Mouse (Mus musculus): ENCODE data around the gene Olfr98. TPM values are rescaled to one million over a fixed set of nuclear protein-coding genes. Genes with fewer than 3 reads are reported as not detected.
A peak's percentile ranks its signal among the peaks of the same experiment; 100 is the strongest.

The Olfr98 gene
- not detected in 2 replicates for polyA plus RNA-seq (2015; fragmentation: Nextera tagmentation; extraction: Ambion mirVana)

DNA sequence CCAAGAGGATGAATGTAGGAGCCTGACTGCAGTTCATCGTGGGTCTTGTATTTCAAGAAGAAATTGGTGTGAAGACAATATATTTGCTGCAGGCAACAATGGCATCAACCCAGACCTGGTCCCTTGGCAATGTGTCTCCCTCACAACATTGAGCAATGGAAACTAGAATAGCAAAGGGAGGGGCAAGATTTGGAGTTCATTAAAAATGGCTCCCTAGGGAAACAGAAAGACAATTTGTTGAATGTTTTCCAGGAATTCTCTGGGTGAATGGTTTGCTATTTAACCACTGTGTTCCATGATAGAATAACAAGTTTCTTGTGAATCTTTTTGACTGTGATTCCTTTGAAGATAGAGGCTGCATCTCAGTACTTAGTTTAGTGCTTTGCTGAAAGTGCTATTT lies at the start of gene Olfr98:
Olfr98 (minus strand) TSS at position 124 of the 400 bp plus-strand sequence.
- Histone ChIP-seq H3K9me3 (ENCODE audit: control insufficient read depth, low read length) (no peaks in the 10 kb centered on the region), H3K36me3 (ENCODE audit: control insufficient read depth, insufficient read depth, low read length) (no peaks in the 10 kb centered on the region), H3K27ac (ENCODE audit: low read depth, low read length) (no peak within 1 kb of the TSS), H3K4me3 (ENCODE audit: low read length) (no peak within 1 kb of the TSS), H3K4me1 (ENCODE audit: control insufficient read depth, insufficient read depth, low read depth, low read length) (no peaks in the 10 kb centered on the region), H3K9ac (ENCODE audit: low read depth, low read length) (no peak within 1 kb of the TSS), H3K4me2 (ENCODE audit: low read length) (no peak within 1 kb of the TSS), H3K27me3 (replicated peaks; ENCODE audit: control insufficient read depth, insufficient read depth, low read length) (no peaks in the 10 kb centered on the region)
- 59% methylated on average over 1 of the region's 1 CpGs for WGBS
- no peak for ATAC-seq

DNA sequence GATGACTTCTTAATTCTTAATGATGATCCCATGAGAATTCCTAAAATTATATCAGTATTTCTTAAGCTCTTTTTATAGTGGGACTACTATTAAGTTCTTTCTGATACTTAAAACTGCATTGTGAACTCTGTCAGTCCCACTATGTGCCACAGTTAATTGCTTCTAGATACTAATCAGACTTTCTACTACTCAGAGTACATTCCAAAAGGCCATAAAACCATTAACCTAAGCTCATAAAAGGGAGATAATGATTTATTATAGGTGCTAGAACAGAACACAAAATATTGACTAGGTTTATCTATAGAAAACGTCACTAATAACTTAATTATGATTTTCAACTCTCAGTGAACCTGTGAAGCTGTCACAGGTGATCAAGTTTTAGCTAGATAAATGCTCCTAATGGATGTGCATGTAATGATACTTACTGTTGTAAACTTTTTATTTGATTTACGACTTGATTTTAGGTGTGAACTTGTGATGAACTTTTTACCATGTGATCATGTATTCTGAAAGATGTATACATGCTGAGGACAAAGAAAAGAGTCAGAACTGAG lies 46.7 kb upstream of the Olfr98 start:
- no peaks in the 10 kb centered on the region for H3K27me3 ChIP-seq (replicated peaks; ENCODE audit: control insufficient read depth, insufficient read depth, low read length)
- WGBS: 57% methylated on average over 2 of the region's 2 CpGs

DNA sequence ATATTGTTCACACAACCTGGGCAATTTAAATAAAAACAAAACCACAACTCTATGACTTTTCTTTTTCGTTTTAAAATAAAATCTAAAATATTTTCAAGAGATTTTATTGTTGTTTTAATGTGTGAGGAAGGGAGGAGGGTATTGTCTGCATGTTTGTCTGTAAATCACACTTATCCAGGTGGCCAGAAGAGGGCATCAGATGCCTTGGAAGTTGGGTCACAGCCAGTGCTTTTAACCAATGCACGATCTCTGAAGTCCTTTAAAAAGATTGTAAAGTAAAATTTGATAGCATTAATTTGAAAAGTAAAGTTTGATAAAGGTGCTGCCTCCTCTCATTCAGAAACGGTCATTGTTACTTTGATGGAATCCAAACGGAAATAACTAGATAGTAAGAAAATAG lies 44.9 kb upstream of the Olfr98 start:
- 50% methylated on average over 4 of the region's 4 CpGs for WGBS
- Histone ChIP-seq H3K4me2 (ENCODE audit: low read length) (no peak overlapping the region), H3K9ac (ENCODE audit: low read depth, low read length) (no peak overlapping the region), H3K9me3 (ENCODE audit: control insufficient read depth, low read length) (no peaks in the 10 kb centered on the region), H3K4me3 (ENCODE audit: low read length) (no peak overlapping the region), H3K4me1 (ENCODE audit: control insufficient read depth, insufficient read depth, low read depth, low read length) (no peaks in the 10 kb centered on the region), H3K36me3 (ENCODE audit: control insufficient read depth, insufficient read depth, low read length) (no peaks in the 10 kb centered on the region), H3K27ac (ENCODE audit: low read depth, low read length) (no peak overlapping the region), H3K27me3 (replicated peaks; ENCODE audit: control insufficient read depth, insufficient read depth, low read length) (no peaks in the 10 kb centered on the region)
- ATAC-seq: no peak

More for the DNA sequence above, 46.7 kb upstream of the Olfr98 start:
- H3K36me3 ChIP-seq (ENCODE audit: control insufficient read depth, insufficient read depth, low read length): no peaks in the 10 kb centered on the region
- H3K9ac ChIP-seq (ENCODE audit: low read depth, low read length): no peak overlapping the region
- H3K4me1 ChIP-seq (ENCODE audit: control insufficient read depth, insufficient read depth, low read depth, low read length): no peaks in the 10 kb centered on the region
- H3K4me3 ChIP-seq (ENCODE audit: low read length): no peak overlapping the region
- H3K9me3 ChIP-seq (ENCODE audit: control insufficient read depth, low read length): no peaks in the 10 kb centered on the region
- no peak overlapping the region for H3K27ac ChIP-seq (ENCODE audit: low read depth, low read length)
- no peak overlapping the region for H3K4me2 ChIP-seq (ENCODE audit: low read length)
- ATAC-seq: no peak

DNA sequence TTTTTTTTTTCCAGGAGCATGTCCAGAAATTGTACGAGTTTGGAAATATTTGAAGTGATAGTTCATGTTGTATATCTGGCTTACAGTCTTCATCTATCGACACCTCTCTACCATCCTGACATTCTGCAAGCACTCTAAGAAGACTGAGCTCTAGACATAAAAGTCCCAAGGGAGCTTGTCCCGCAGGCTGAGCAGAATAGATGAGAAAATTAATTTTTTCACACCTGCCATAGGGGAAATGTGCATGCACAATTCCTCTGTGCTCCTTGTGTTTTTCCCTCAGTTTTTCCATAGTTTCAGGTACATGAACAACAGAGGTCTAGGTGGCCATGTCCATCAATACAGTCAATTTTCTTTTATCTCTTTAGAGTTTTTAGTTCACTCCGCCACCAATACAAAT lies 40.7 kb upstream of the Olfr98 start, which contains the start of gene Olfr101:
Olfr101 (minus strand) TSS at position 101 of the 400 bp plus-strand sequence.
- ATAC-seq: no peak
- no peaks in the 10 kb centered on the region for H3K27me3 ChIP-seq (replicated peaks; ENCODE audit: control insufficient read depth, insufficient read depth, low read length)
- H3K27ac ChIP-seq (ENCODE audit: low read depth, low read length): no peak within 1 kb of the TSS
- H3K4me2 ChIP-seq (ENCODE audit: low read length): no peak within 1 kb of the TSS
- no peaks in the 10 kb centered on the region for H3K4me1 ChIP-seq (ENCODE audit: control insufficient read depth, insufficient read depth, low read depth, low read length)
- 79% methylated on average over 4 of the region's 4 CpGs for WGBS
- H3K9ac ChIP-seq (ENCODE audit: low read depth, low read length): no peak within 1 kb of the TSS
- no peak within 1 kb of the TSS for H3K4me3 ChIP-seq (ENCODE audit: low read length)
- no peaks in the 10 kb centered on the region for H3K9me3 ChIP-seq (ENCODE audit: control insufficient read depth, low read length)
- no peaks in the 10 kb centered on the region for H3K36me3 ChIP-seq (ENCODE audit: control insufficient read depth, insufficient read depth, low read length)

DNA sequence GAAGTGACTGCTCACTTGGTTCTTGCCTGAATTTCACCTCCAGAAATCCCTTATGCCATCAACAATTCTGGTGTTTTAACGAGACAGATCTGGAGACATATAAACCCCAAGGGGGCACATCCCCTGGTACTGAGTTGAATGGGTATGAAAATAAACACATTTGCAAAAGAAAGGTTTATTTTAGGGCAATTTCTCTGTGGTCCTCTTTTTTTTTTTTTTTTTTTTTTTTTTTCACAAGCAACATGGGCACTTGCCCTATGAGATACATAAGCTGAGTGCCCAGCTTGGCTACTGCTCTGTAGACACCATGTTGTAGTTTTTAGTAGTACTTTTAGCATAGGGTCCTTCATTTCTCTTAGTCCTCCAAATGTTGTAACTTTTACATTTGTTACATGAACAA lies 19.8 kb upstream of the Olfr98 start, which contains the start of gene Olfr99:
Olfr99 (minus strand) TSS at position 101 of the 400 bp plus-strand sequence.
- H3K9ac ChIP-seq (ENCODE audit: low read depth, low read length): no peak within 1 kb of the TSS
- no peak for ATAC-seq
- no peak within 1 kb of the TSS for H3K4me3 ChIP-seq (ENCODE audit: low read length)
- H3K27ac ChIP-seq (ENCODE audit: low read depth, low read length): no peak within 1 kb of the TSS
- no peak within 1 kb of the TSS for H3K4me2 ChIP-seq (ENCODE audit: low read length)
- 77% methylated on average over 1 of the region's 1 CpGs for WGBS
- no peaks in the 10 kb centered on the region for H3K4me1 ChIP-seq (ENCODE audit: control insufficient read depth, insufficient read depth, low read depth, low read length)
- H3K9me3 ChIP-seq (ENCODE audit: control insufficient read depth, low read length): no peaks in the 10 kb centered on the region
- no peaks in the 10 kb centered on the region for H3K27me3 ChIP-seq (replicated peaks; ENCODE audit: control insufficient read depth, insufficient read depth, low read length)
- H3K36me3 ChIP-seq (ENCODE audit: control insufficient read depth, insufficient read depth, low read length): no peaks in the 10 kb centered on the region

DNA sequence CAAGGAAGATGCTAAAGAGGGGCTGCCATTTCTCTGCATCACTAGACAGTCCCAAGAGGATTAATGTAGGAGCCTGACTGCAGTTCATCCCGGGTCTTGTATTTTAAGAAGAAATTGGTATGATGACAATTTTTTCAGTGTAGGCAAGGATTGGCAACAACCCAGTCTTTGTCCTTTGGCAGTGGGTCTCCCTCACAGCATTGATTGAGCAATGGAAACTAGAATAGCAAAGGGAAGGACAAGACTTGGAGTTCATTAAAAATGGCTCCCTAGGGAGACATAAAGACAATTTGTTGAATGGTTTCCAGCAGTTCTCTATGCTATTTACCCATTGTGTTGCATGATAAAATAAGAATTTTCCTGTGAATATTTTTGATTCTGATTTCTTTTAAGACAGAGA lies 16.8 kb upstream of the Olfr98 start:
- ATAC-seq: no peak
- no peak overlapping the region for H3K27ac ChIP-seq (ENCODE audit: low read depth, low read length)
- no peaks in the 10 kb centered on the region for H3K27me3 ChIP-seq (replicated peaks; ENCODE audit: control insufficient read depth, insufficient read depth, low read length)
- H3K4me3 ChIP-seq (ENCODE audit: low read length): no peak overlapping the region
- H3K4me2 ChIP-seq (ENCODE audit: low read length): no peak overlapping the region
- H3K36me3 ChIP-seq (ENCODE audit: control insufficient read depth, insufficient read depth, low read length): no peaks in the 10 kb centered on the region
- H3K9me3 ChIP-seq (ENCODE audit: control insufficient read depth, low read length): no peaks in the 10 kb centered on the region
- H3K4me1 ChIP-seq (ENCODE audit: control insufficient read depth, insufficient read depth, low read depth, low read length): no peaks in the 10 kb centered on the region
- 65% methylated on average over 1 of the region's 1 CpGs for WGBS
- H3K9ac ChIP-seq (ENCODE audit: low read depth, low read length): no peak overlapping the region

DNA sequence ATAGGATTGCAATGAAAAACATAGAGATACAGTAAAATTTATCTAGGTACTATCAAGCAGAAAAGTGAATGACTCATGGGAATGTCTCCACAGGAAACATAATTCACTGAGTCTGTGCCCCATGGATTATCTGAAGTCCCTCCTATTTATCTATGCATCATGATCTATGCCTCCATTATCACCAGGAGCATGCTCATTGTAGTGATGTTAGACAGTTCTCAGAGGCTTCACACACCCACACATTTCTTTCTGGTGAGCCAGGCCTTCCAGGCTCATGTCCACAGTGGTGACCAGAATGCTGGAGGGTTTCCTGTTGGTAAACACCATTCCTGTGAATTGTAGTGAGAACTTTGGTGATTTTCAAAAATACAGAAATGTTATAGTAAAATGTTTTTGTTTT lies 13.0 kb upstream of the Olfr98 start:
- Histone ChIP-seq H3K9me3 (ENCODE audit: control insufficient read depth, low read length) (no peaks in the 10 kb centered on the region), H3K9ac (ENCODE audit: low read depth, low read length) (no peak overlapping the region), H3K36me3 (ENCODE audit: control insufficient read depth, insufficient read depth, low read length) (no peaks in the 10 kb centered on the region), H3K27ac (ENCODE audit: low read depth, low read length) (no peak overlapping the region), H3K4me3 (ENCODE audit: low read length) (no peak overlapping the region), H3K4me2 (ENCODE audit: low read length) (no peak overlapping the region), H3K4me1 (ENCODE audit: control insufficient read depth, insufficient read depth, low read depth, low read length) (no peaks in the 10 kb centered on the region), H3K27me3 (replicated peaks; ENCODE audit: control insufficient read depth, insufficient read depth, low read length) (no peaks in the 10 kb centered on the region)
- no peak for ATAC-seq

DNA sequence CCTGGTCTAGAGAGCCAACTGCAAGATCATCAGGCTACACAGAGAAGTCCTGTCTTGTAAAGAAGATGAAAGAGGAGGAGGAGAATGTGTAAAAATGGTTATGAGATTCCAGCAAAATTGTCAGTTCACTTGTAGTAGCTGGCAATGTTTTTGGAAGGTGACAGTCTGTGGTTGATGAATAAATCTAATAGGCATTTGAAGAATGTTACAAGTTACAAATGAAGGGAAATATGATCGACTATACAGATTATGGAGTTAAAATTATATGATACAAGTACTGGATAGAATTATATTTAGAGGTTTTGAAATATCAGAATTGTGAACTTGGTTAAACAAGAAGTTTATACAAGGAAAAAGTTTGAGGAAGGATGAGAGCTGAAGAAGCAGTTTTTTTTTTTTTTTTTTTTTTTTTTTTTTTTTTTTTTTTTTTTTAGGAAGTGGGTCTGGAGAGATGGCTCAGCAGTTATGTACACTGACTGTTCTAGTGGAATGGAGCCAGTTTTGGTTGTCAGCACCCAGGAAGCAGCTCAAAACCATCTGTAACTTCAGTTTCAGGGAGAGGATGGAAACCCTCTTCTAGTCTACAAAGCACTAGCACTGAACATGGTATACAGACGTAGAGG lies 12.2 kb upstream of the Olfr98 start:
- H3K27ac ChIP-seq (ENCODE audit: low read depth, low read length): no peak overlapping the region
- no peaks in the 10 kb centered on the region for H3K4me1 ChIP-seq (ENCODE audit: control insufficient read depth, insufficient read depth, low read depth, low read length)
- no peak overlapping the region for H3K9ac ChIP-seq (ENCODE audit: low read depth, low read length)
- 85% methylated on average over 2 of the region's 2 CpGs for WGBS
- H3K4me2 ChIP-seq (ENCODE audit: low read length): no peak overlapping the region
- H3K36me3 ChIP-seq (ENCODE audit: control insufficient read depth, insufficient read depth, low read length): no peaks in the 10 kb centered on the region
- H3K9me3 ChIP-seq (ENCODE audit: control insufficient read depth, low read length): no peaks in the 10 kb centered on the region
- no peak for ATAC-seq
- H3K4me3 ChIP-seq (ENCODE audit: low read length): no peak overlapping the region
- H3K27me3 ChIP-seq (replicated peaks; ENCODE audit: control insufficient read depth, insufficient read depth, low read length): no peaks in the 10 kb centered on the region

DNA sequence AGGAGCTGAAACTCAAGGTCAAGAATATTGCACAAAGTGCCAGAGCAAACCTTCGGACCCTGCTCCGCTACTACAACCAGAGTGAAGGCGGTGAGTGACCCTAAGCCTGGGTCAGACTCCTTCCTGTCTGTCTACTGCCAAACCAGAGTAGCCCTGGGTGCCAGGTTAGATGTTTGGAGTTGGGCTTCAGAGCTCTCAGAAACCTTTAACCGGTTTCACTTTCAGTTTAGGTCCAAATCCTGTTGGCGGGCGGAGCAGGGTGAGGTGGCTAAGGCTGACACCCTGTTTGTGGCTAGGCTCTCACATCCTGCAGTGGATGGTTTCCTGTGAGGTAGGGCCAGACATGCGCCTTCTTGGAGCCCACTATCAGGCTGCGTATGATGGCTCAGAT lies 7.1 kb upstream of the Olfr98 start:
- WGBS: 65% methylated on average over 8 of the region's 8 CpGs
- ATAC-seq: peak; percentile 43; the same call in 1 of the 2 replicates
- Histone ChIP-seq H3K9ac (ENCODE audit: low read depth, low read length) (peak overlapping the region; percentile 54), H3K4me1 (ENCODE audit: control insufficient read depth, insufficient read depth, low read depth, low read length) (no peaks in the 10 kb centered on the region), H3K9me3 (ENCODE audit: control insufficient read depth, low read length) (no peaks in the 10 kb centered on the region), H3K4me3 (ENCODE audit: low read length) (peak overlapping the region; percentile 54), H3K27ac (ENCODE audit: low read depth, low read length) (no peak overlapping the region), H3K36me3 (ENCODE audit: control insufficient read depth, insufficient read depth, low read length) (no peaks in the 10 kb centered on the region), H3K4me2 (ENCODE audit: low read length) (peak overlapping the region; percentile 94), H3K27me3 (replicated peaks; ENCODE audit: control insufficient read depth, insufficient read depth, low read length) (no peaks in the 10 kb centered on the region)
